Mouse (Mus musculus) heart, adult 2 months (tissue): ENCODE measurements around the gene Akr1c13. TPM values are rescaled to one million over a fixed set of nuclear protein-coding genes. Genes with fewer than 3 reads are reported as not detected.

Source experiments
- DNase-seq, 2 experiments: peaks; one replicate each; pipeline ENCODE4 v3.0.0; 2021
- H3K27ac ChIP-seq: fragments of 200-600 bp; 2 replicates; pipeline ENCODE4 v1.8.1; 2022
- H3K27me3 ChIP-seq: fragments of 200-500 bp; 2 replicates; pipeline ENCODE4 v1.6.1; 2012; ENCODE audit warnings: mild to moderate bottlenecking, low read length, inconsistent platforms, mixed read lengths; ENCODE audit not compliant: control insufficient read depth, insufficient read depth
- H3K36me3 ChIP-seq: fragments of 200-500 bp; 2 replicates; pipeline ENCODE4 v1.6.1; 2012; ENCODE audit warnings: low read length, inconsistent platforms; ENCODE audit not compliant: control insufficient read depth, insufficient read depth
- H3K4me1 ChIP-seq: fragments of 200-500 bp; 2 replicates; pipeline ENCODE4 v1.6.1; 2011; ENCODE audit warnings: low read length; ENCODE audit not compliant: control insufficient read depth, insufficient read depth
- H3K4me3 ChIP-seq: fragments of 200-600 bp; 2 replicates; pipeline ENCODE4 v1.8.1; 2022
- H3K79me2 ChIP-seq: fragments of 200-500 bp; replicated peaks from 2 replicates; pipeline ENCODE4 v1.6.1; 2012; ENCODE audit warnings: mild to moderate bottlenecking, inconsistent platforms, low read length, moderate library complexity, mixed read lengths; ENCODE audit not compliant: control insufficient read depth, insufficient read depth
- H3K9ac ChIP-seq: fragments of 200-500 bp; 2 replicates; pipeline ENCODE4 v1.6.1; 2012; ENCODE audit warnings: low read depth, mild to moderate bottlenecking, control low read depth, inconsistent platforms, low read length, mixed read lengths
- CTCF ChIP-seq: fragments of 200-600 bp; IDR thresholded peaks from 2 replicates; pipeline ENCODE4 v1.8.1; 2022; ENCODE audit warnings: antibody characterized with exemption, mild to moderate bottlenecking, moderate library complexity
- EP300 ChIP-seq: fragments of 200-500 bp; IDR thresholded peaks from 2 replicates; pipeline ENCODE4 v1.6.1; 2011; ENCODE audit warnings: low read depth, low read length, control low read depth; ENCODE audit not compliant: insufficient read depth
- POLR2A ChIP-seq: fragments of 200-500 bp; IDR thresholded peaks from 2 replicates; pipeline ENCODE4 v1.6.1; 2011; ENCODE audit warnings: mild to moderate bottlenecking, low read depth, low read length, control low read depth; ENCODE audit not compliant: insufficient read depth
- WGBS: fragments of 180-500 bp; shearing (Covaris S2); methylation state at CpG from one replicate; pipeline ENCODE4 v1.1.7; 2018; 5-methylcytosine and 5-hydroxymethylcytosine counted together
- intact Hi-C: fragments of 180-260 bp; cut with DNase I; formaldehyde crosslinking; loops from one replicate; pipeline ENCODE4 v1.15.1; 2025
- polyA plus RNA-seq: library from polyadenylated mRNA; depleted of rRNA; stranded (reverse); fragments of >200 nt; gene quantifications from 2 replicates; pipeline ENCODE4 v1.2.3, GENCODE M21; 2012; rRNA removed
- total RNA-seq, 2 experiments: library from RNA; stranded (reverse); gene quantifications; 2 replicates each; pipeline ENCODE4 v1.2.3; 2021

The Akr1c13 gene
- total and polyA plus RNA-seq, 3 experiments: 1.0 to 1.5 (median 1.0) TPM

DNA sequence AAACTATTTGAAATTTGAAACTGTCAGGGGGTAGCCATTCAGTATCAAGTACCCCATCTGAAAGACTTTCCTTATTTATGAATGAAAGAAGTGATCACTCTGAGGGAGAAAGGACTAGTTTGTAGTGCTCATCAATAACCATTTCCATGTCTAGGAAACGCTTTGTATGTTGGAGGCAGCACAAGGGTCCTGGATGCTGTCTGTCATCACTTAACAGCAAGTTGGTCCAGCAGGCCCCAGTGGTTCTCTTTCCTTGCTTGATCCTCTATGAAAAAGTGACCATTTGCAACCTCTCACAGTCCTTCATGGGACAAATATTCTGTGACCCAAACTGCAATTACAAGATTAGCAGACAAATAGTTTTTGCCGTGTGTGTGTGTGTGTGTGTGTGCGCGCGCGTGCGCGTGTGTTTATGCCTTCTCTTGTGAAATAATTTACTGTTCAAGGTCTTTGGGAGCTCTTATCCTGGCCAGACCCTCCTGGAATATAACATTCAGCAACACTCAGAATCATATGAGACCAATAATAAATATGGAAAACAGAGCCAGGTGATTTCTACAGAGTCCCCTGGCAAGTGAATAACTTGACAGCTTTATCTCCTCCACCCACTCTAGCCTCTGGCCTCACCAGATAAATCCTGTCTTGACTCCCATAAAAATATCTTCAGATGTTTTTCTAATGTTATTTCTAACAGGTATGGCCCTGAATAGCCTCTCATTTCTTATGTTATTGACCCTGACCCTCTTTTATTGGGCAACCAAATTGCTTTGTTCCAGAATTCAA lies 40.1 kb downstream of the Akr1c13 start:
- no peaks in the 10 kb centered on the region for H3K27me3 ChIP-seq
- no peak for DNase-seq
- TF ChIP-seq POLR2A (no peak), EP300 (no peak), CTCF (no peak)
- no peaks in the 10 kb centered on the region for H3K36me3 ChIP-seq
- peak overlapping the region; percentile 26 for H3K27ac ChIP-seq
- no peaks in the 10 kb centered on the region for H3K79me2 ChIP-seq
- intact Hi-C loops: no loop called here
- 80% methylated on average over 8 of the region's 8 CpGs for WGBS
- H3K4me1 ChIP-seq: no peaks in the 10 kb centered on the region; the same call in 1 of the 2 replicates
- H3K4me3 ChIP-seq: no peak overlapping the region
- no peak overlapping the region for H3K9ac ChIP-seq

DNA sequence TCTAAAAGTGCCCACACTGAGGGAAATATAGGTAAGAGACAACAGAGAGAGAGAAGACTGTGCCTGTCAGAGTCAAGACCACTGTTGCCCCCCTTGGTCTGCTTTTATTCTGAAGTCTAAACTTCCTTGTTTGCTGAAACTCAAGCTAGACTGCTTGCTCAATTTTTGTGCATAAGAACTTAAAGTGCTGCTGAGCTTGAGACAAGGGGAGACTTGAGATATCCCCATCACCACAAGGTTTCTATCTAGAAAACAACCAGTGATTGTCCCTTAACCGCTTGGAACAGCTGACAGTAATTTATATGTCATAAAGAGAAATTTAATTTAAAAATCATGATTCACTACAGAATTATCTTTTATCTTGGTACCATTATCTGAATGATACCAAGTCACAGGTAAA lies 42.2 kb downstream of the Akr1c13 start:
- no peak overlapping the region for H3K9ac ChIP-seq
- no peaks in the 10 kb centered on the region for H3K36me3 ChIP-seq
- DNase-seq: no peak
- no peaks in the 10 kb centered on the region for H3K27me3 ChIP-seq
- no peaks in the 10 kb centered on the region for H3K79me2 ChIP-seq
- H3K4me3 ChIP-seq: no peak overlapping the region
- TF ChIP-seq CTCF: no peak
- no peak for TF ChIP-seq EP300
- TF ChIP-seq POLR2A: no peak
- H3K4me1 ChIP-seq: no peaks in the 10 kb centered on the region; the same call in 1 of the 2 replicates
- H3K27ac ChIP-seq: no peak overlapping the region
- intact Hi-C loops: loop anchor here (2.0 kb wide), 1 partner anchor 16 kb away; no protein-coding TSS in a partner anchor
- WGBS: 77% methylated on average over 1 of the region's 1 CpGs

DNA sequence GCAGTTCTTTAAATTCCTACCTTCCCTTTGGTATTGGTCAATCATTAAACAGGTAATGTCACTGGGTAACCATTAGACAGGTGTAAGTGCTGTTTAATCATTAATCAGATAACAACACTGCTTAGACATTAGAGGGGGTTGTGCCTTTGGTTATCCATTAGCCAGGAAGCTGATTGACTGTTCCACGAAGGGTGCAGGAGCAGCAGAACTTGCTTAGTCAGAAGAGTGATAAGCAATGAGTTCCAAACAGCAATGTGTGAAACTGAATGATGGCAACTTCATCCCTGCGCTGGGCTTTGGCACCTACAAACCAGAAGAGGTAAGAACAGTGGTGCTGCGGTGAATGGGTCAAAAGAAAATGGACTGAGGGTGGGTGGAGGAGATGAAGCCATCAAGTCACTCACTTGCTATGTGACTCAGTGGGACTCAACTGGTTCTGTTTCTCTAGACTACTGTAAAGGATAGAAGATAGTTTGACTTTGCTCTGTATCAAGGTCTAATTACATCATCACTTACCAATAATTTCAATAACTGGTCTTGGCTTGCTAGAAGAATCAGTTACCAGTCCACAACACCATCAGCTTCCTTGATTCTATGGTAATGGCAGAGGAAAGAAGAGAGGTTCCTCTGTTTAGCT lies 42.7 kb downstream of the Akr1c13 start:
- Histone ChIP-seq H3K4me3 (no peak overlapping the region), H3K27ac (no peak overlapping the region), H3K9ac (no peak overlapping the region), H3K79me2 (no peaks in the 10 kb centered on the region), H3K36me3 (no peaks in the 10 kb centered on the region), H3K27me3 (no peaks in the 10 kb centered on the region), H3K4me1 (no peaks in the 10 kb centered on the region; the same call in 1 of the 2 replicates)
- TF ChIP-seq EP300 (no peak), POLR2A (no peak), CTCF (no peak)
- 60% methylated on average over 3 of the region's 3 CpGs for WGBS
- DNase-seq: no peak
- intact Hi-C loops: loop anchor here (2.0 kb wide), 1 partner anchor 15 kb away; no protein-coding TSS in a partner anchor

DNA sequence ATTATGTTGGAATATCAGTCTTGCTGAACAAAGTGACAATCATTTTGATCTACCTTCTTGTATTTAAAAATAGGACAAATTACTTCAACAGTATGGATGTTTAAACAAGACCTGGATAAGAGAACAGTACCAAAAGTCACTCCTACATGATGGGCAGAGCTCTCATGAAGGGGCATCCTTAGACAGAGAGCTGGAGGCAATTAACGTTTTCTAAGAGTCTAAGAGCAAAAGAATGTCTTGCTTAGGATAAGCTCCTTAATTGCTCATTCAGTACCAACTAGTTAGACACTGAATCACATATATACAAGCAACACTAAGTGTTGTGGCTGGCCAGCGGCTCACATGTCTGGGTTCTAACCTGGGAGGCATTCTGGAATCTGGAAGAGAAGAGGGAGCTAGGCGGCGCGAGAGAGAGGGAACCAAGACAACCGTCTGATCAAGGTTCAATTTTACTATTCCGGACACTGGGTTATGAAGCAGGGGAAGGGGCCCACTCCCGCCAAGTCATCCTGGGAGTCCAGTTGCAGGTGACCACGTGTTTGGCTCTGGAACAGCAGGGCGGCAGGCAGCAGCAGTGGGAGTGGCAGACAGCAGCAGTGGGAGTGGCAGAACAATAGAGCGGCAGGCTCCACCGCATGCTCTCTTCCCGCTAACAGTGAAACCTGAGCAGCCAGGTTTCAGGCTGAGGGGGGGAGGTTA lies 54.1 kb downstream of the Akr1c13 start:
- no peaks in the 10 kb centered on the region for H3K27me3 ChIP-seq
- H3K4me3 ChIP-seq: no peak overlapping the region
- 7% methylated on average over 13 of the region's 13 CpGs for WGBS
- H3K36me3 ChIP-seq: no peaks in the 10 kb centered on the region
- intact Hi-C loops: no loop called here
- H3K27ac ChIP-seq: no peak overlapping the region
- no peaks in the 10 kb centered on the region for H3K79me2 ChIP-seq
- TF ChIP-seq POLR2A (no peak), CTCF (no peak), EP300 (no peak)
- H3K9ac ChIP-seq: no peak overlapping the region
- no peaks in the 10 kb centered on the region for H3K4me1 ChIP-seq
- no peak for DNase-seq

DNA sequence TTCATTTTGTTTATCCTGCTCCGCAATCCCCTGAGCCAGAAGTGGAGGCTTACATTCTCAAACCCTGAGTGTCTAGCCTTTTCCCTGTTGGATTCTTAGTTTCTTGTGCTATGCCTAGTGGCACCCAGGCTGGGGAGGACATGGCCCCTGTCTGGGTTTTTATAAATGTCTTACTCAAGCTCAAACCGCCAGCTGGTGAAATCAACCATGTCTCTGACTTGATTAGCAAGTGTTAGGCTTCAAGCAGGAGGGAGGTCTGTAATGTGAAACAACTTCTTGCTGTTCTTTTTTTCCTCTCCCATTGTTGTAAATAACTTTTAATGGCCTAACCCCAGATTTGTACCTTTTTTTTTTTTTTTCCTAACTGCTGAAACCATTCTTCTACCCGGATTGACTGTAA lies 58.4 kb downstream of the Akr1c13 start:
- no peak overlapping the region for H3K4me3 ChIP-seq
- no peaks in the 10 kb centered on the region for H3K36me3 ChIP-seq
- H3K9ac ChIP-seq: no peak overlapping the region
- intact Hi-C loops: loop anchor here (2.0 kb wide), 1 partner anchor 17 kb away; no protein-coding TSS in a partner anchor
- no peak for TF ChIP-seq CTCF
- no peak for TF ChIP-seq POLR2A
- no peak for TF ChIP-seq EP300
- no peak for DNase-seq
- 57% methylated on average over 3 of the region's 3 CpGs for WGBS
- no peak overlapping the region for H3K27ac ChIP-seq
- no peaks in the 10 kb centered on the region for H3K27me3 ChIP-seq
- H3K79me2 ChIP-seq: no peaks in the 10 kb centered on the region
- H3K4me1 ChIP-seq: no peaks in the 10 kb centered on the region

Other genes with a start within 250 kb of the Akr1c13 start
- not detected for gene Ucn3, start 245.8 kb upstream of the Akr1c13 start, total RNA-seq
- gene Ucn3, start 245.8 kb upstream of the Akr1c13 start, polyA plus RNA-seq: not detected in 2 replicates
- 1 to 10 TPM; 5.6 to 6.6 TPM for gene Akr1c14, start 142.1 kb upstream of the Akr1c13 start, total RNA-seq
- 2.2 and 6.0 TPM in 2 replicates for gene Akr1c14, start 142.1 kb upstream of the Akr1c13 start, polyA plus RNA-seq
- not detected for gene Akr1c18, start 40.5 kb upstream of the Akr1c13 start, total RNA-seq
- gene Akr1c18, start 40.5 kb upstream of the Akr1c13 start, polyA plus RNA-seq: 0.78 TPM in 1 of 2 replicates, not detected in the other
- 1 to 10 TPM; 1.4 TPM for gene Akr1c19, start 37.5 kb downstream of the Akr1c13 start, total RNA-seq
- gene Akr1c19, start 37.5 kb downstream of the Akr1c13 start, polyA plus RNA-seq: 0.70 and 1.2 TPM in 2 replicates
- not detected for gene Akr1c12, start 88.3 kb downstream of the Akr1c13 start, total RNA-seq
- 0.12 and 0.14 TPM in 2 replicates for gene Akr1c12, start 88.3 kb downstream of the Akr1c13 start, polyA plus RNA-seq
- not detected for gene Akr1c6, start 243.2 kb downstream of the Akr1c13 start, total RNA-seq
- gene Akr1c6, start 243.2 kb downstream of the Akr1c13 start, polyA plus RNA-seq: not detected in 2 replicates